Comparison of ENCODE assay signal across 8 mouse cellular contexts in the genomic region with DNA sequence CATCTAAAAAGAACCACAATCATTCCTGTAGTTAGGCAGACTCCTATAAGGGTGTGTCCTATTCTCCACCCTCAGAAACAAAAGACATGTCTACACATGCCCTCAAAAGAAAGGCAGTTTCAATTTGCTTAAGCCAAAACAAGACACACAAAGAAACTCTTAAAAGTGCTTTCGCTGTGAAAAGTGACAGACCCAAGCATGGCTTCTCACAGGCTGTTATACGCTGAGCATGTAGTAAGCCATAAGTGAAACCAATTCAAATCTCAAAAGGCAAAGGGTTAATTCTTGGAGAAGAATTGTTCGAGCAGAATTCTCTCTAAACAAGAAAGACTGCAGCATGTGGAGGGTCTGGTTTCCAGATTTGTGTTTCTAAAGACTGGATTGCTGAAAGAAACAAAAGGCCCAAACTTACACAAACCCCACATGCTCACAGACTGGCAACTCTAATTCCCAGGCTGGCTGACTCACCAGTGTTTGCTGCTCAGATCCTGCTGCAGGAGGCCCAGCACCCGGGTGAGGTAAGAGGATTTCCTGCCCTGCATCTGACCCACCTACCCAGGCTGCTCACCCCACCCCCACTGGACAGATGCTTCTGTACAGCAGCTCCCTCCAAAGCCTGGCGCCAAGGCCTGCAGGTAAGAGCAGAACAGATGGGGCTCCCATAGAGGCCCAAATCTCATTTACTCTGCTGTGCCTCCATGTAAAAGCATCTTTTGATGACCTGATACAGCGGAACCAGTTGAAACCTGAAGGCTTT. TPM values are rescaled to one million over a fixed set of nuclear protein-coding genes. Genes with fewer than 3 reads are reported as not detected.
DNase-seq lines count a peak whose midpoint lies in the region; ATAC-seq lines count a peak whose summit lies in the region.

No protein-coding gene starts in this region.

- no peaks in the 10 kb centered on the region for H3K27me3 ChIP-seq in forebrain, embryonic 15.5 days

- peak; percentile 64; the same call in 1 of the 2 replicates for ATAC-seq in cerebellum, adult (ENCODE audit: insufficient number of reproducible peaks, low FRiP score, low TSS enrichment)
- peak; percentile 82 for ATAC-seq in forebrain, embryonic 15.5 days (replicated peaks)
- ATAC-seq in monocyte, adult 5-6 weeks (replicated peaks; ENCODE audit: insufficient number of reproducible peaks, low FRiP score, low TSS enrichment, poor library complexity, severe bottlenecking), result no peak

- 0 out of 2 replicates have a peak overlapping the region, but pooled peaks have one; percentile 13 for H3K9ac ChIP-seq in forebrain, embryonic 15.5 days (replicated peaks)

- peaks cover 15% of the 10 kb centered on the region for H3K4me1 ChIP-seq in forebrain, embryonic 15.5 days

- 11% methylated on average over 6 of the region's 6 CpGs for WGBS in forebrain, embryonic 15.5 days

- peak overlapping the region; percentile 51 for H3K27ac ChIP-seq in forebrain, embryonic 15.5 days (replicated peaks)

- peak; percentile 79 for DNase-seq in Muller cell, postnatal 12 days (ENCODE audit: inconsistent ontology term)
- peak; percentile 65 for DNase-seq in heart, postnatal 4 days
- peak; percentile 32 to 34 for DNase-seq in layer of hippocampus, adult 8-10 months (ENCODE audit: low spot score in 2 of 2)
- peak; percentile 71 to 81 for DNase-seq in lung, postnatal 4 days
- peak; percentile 35 to 46 for DNase-seq in right cerebral cortex, postnatal 10 days (ENCODE audit: low spot score in 2 of 2)

- no peak overlapping the region for H3K4me3 ChIP-seq in forebrain, embryonic 15.5 days

- no peak overlapping the region for H3K4me2 ChIP-seq in forebrain, embryonic 15.5 days (replicated peaks)

- H3K9me3 ChIP-seq in forebrain, embryonic 15.5 days, result no peaks in the 10 kb centered on the region

- H3K36me3 ChIP-seq in forebrain, embryonic 15.5 days, result peaks cover 13% of the 10 kb centered on the region

RNA-seq across cellular contexts. Expression of a gene that starts 34.1 kb away (rescaled TPM):
- 14.7 and 16.9 TPM in 2 replicates for polyA plus RNA-seq in forebrain, embryonic 15.5 days (2015; fragmentation: Nextera tagmentation; extraction: Ambion mirVana)
- 1 to 10 TPM; 4.9 to 5.0 TPM for total RNA-seq in heart, postnatal 4 days (2021)
- total RNA-seq in layer of hippocampus, adult 8-10 months (2022), result 10 to 100 TPM; 10.6 to 13.4 (median 10.9) TPM
- total RNA-seq in monocyte, adult 5-6 weeks (2017), result 4.4 to 8.8 TPM (median 8.6 TPM) in 3 replicates

RNA-seq across cellular contexts. Expression of a gene that starts 34.6 kb away (rescaled TPM):
- 18.2 and 20.4 TPM in 2 replicates for polyA plus RNA-seq in forebrain, embryonic 15.5 days (2015; fragmentation: Nextera tagmentation; extraction: Ambion mirVana)
- total RNA-seq in heart, postnatal 4 days (2021), result 10 to 100 TPM; 13.9 to 15.9 TPM
- 10 to 100 TPM; 19.6 to 42.2 (median 25.1) TPM for total RNA-seq in layer of hippocampus, adult 8-10 months (2022)
- 7.1 to 13.6 TPM (median 11.6 TPM) in 3 replicates for total RNA-seq in monocyte, adult 5-6 weeks (2017)
